Mouse (Mus musculus) activated CD4-positive, CD25-positive, alpha-beta regulatory T cell, adult 9 weeks (primary cell): ENCODE results near the gene Gm10184. TPM values are rescaled to one million over a fixed set of nuclear protein-coding genes. Genes with fewer than 3 reads are reported as not detected.

Source experiments
- polyA plus RNA-seq: library from polyadenylated mRNA; unstranded; fragments of 100-300 nt; shearing (Covaris generic); gene quantifications from one replicate; pipeline ENCODE4 v1.2.1, GENCODE M21; 2017

Gm10184 gene
- polyA plus RNA-seq, result 7.1 TPM

GRCm38 (mm10) chr17:89910349-89910748, at the start of gene Gm10184:
Gm10184 (minus strand) TSS chr17:89910449.

